Mouse (Mus musculus): ENCODE results near the gene Efemp2. TPM values are rescaled to one million over a fixed set of nuclear protein-coding genes. Genes with fewer than 3 reads are reported as not detected.

Gene Efemp2
- total and polyA plus RNA-seq, 3 experiments: 10.4 to 17.7 TPM; not detected in 1

GRCm38 (mm10) chr19:5463791-5464562 is 9.8 kb upstream of the Efemp2 start:
- no peaks in the 10 kb centered on the region; a peak in 2 of 4 replicates for H3K36me3 ChIP-seq (ENCODE audit: control insufficient read depth in 1 of 2, insufficient read depth in 2 of 2, low read length in 2 of 2)
- DNase-seq (ENCODE audit: low read depth, low spot score): peak; percentile 62
- H3K9ac ChIP-seq (ENCODE audit: control insufficient read depth, low read depth, low read length, poor library complexity, severe bottlenecking): no peak overlapping the region
- H3K4me3 ChIP-seq (ENCODE audit: control insufficient read depth in 1 of 2, insufficient read depth in 1 of 2, low read depth in 2 of 2, low read length in 2 of 2): no peak overlapping the region
- H3K4me1 ChIP-seq (ENCODE audit: control insufficient read depth in 1 of 2, insufficient read depth in 2 of 2, low read length in 2 of 2): peaks cover 0 to 19% of the 10 kb centered on the region in 2 experiments; a peak in 3 of 4 replicates
- H3K9me3 ChIP-seq (replicated peaks; ENCODE audit: insufficient read depth, low read length): no peaks in the 10 kb centered on the region
- peaks cover 4% of the 10 kb centered on the region for H3K79me2 ChIP-seq (ENCODE audit: control insufficient read depth, insufficient read depth, low read length, poor library complexity)
- H3K27me3 ChIP-seq (ENCODE audit: control insufficient read depth in 1 of 2, insufficient read depth in 2 of 2, low read length in 2 of 2): no peaks in the 10 kb centered on the region
- no peak overlapping the region for H3K27ac ChIP-seq (ENCODE audit: control insufficient read depth, low read depth, low read length)
- no peak for TF ChIP-seq CHD1 (IDR thresholded peaks at IDR 0.05; ENCODE audit: low read depth, low read length)
- peak; percentile 77 to 93 (median 90) for TF ChIP-seq CTCF (IDR thresholded peaks at IDR 0.05 in 2 of 3, conservative IDR thresholded peaks at IDR 0.05 in 1 of 3; ENCODE audit: control insufficient read depth in 1 of 3, insufficient read depth in 1 of 3, low read depth in 2 of 3, low read length in 3 of 3, poor library complexity in 1 of 3, severe bottlenecking in 1 of 3)
- TF ChIP-seq RAD21 (IDR thresholded peaks at IDR 0.05; ENCODE audit: low read depth, low read length): peak; percentile 49
- no peak for TF ChIP-seq MXI1 (IDR thresholded peaks at IDR 0.05; ENCODE audit: low read depth, low read length)
- TF ChIP-seq SMC3 (IDR thresholded peaks at IDR 0.05; ENCODE audit: low read depth, low read length): peak; percentile 52

GRCm38 (mm10) chr19:5465037-5465436 is 8.7 kb upstream of the Efemp2 start:
- Histone ChIP-seq H3K27ac (ENCODE audit: control insufficient read depth, low read depth, low read length) (no peak overlapping the region), H3K36me3 (ENCODE audit: control insufficient read depth in 1 of 2, insufficient read depth in 2 of 2, low read length in 2 of 2) (no peaks in the 10 kb centered on the region; a peak in 1 of 4 replicates)
- TF ChIP-seq CHD1 (IDR thresholded peaks at IDR 0.05; ENCODE audit: low read depth, low read length): no peak

GRCm38 (mm10) chr19:5466916-5467500 is 6.7 kb upstream of the Efemp2 start:
- Histone ChIP-seq H3K4me3 (ENCODE audit: control insufficient read depth in 1 of 2, insufficient read depth in 1 of 2, low read depth in 2 of 2, low read length in 2 of 2) (no peak overlapping the region), H3K9me3 (replicated peaks; ENCODE audit: insufficient read depth, low read length) (no peaks in the 10 kb centered on the region), H3K79me2 (ENCODE audit: control insufficient read depth, insufficient read depth, low read length, poor library complexity) (no peaks in the 10 kb centered on the region), H3K27me3 (ENCODE audit: control insufficient read depth in 1 of 2, insufficient read depth in 2 of 2, low read length in 2 of 2) (no peaks in the 10 kb centered on the region), H3K4me1 (ENCODE audit: control insufficient read depth in 1 of 2, insufficient read depth in 2 of 2, low read length in 2 of 2) (peaks cover 0 to 9% of the 10 kb centered on the region in 2 experiments; a peak in 1 of 4 replicates), H3K36me3 (ENCODE audit: control insufficient read depth in 1 of 2, insufficient read depth in 2 of 2, low read length in 2 of 2) (no peaks in the 10 kb centered on the region), H3K9ac (ENCODE audit: control insufficient read depth, low read depth, low read length, poor library complexity, severe bottlenecking) (no peak overlapping the region), H3K27ac (ENCODE audit: control insufficient read depth, low read depth, low read length) (no peak overlapping the region)
- TF ChIP-seq KAT2A (conservative IDR thresholded peaks at IDR 0.05; ENCODE audit: low read depth, low read length) (no peak), HCFC1 (IDR thresholded peaks at IDR 0.05; ENCODE audit: low read depth, low read length) (no peak), ZKSCAN1 (IDR thresholded peaks at IDR 0.05; ENCODE audit: low read depth, low read length) (no peak), E2F4 (IDR thresholded peaks at IDR 0.05; ENCODE audit: borderline replicate concordance, low read depth, low read length) (no peak), MAFK (IDR thresholded peaks at IDR 0.05; ENCODE audit: borderline replicate concordance, low read depth, low read length) (no peak), POLR2A (IDR thresholded peaks at IDR 0.05; ENCODE audit: control insufficient read depth in 1 of 2, insufficient read depth in 1 of 2, low read depth in 1 of 2, low read length in 2 of 2, poor library complexity in 1 of 2) (no peak), ETS1 (IDR thresholded peaks at IDR 0.05; ENCODE audit: low read depth, low read length) (no peak), GABPA (IDR thresholded peaks at IDR 0.05; ENCODE audit: low read depth, low read length) (no peak), ZMIZ1 (IDR thresholded peaks at IDR 0.05; ENCODE audit: low read depth, low read length) (no peak), RCOR1 (IDR thresholded peaks at IDR 0.05; ENCODE audit: low read depth, low read length) (no peak), MYB (IDR thresholded peaks at IDR 0.05; ENCODE audit: low read depth, low read length) (no peak), ZNF384 (IDR thresholded peaks at IDR 0.05; ENCODE audit: low read depth, low read length) (no peak), MAZ (IDR thresholded peaks at IDR 0.05; ENCODE audit: low read depth, low read length) (no peak), MXI1 (IDR thresholded peaks at IDR 0.05; ENCODE audit: low read depth, low read length) (no peak), MEF2A (IDR thresholded peaks at IDR 0.05; ENCODE audit: extremely low read depth, insufficient replicate concordance, low read depth, low read length, poor library complexity, severe bottlenecking) (no peak), POLR2AphosphoS5 (IDR thresholded peaks at IDR 0.05; ENCODE audit: borderline replicate concordance, low read depth, low read length) (no peak), POLR2AphosphoS2 (IDR thresholded peaks at IDR 0.05; ENCODE audit: low read length) (no peak), CHD1 (IDR thresholded peaks at IDR 0.05; ENCODE audit: low read depth, low read length) (no peak), CHD2 (IDR thresholded peaks at IDR 0.05; ENCODE audit: low read length) (no peak), TAL1 (IDR thresholded peaks at IDR 0.05; ENCODE audit: low read length) (no peak)
- no peak for DNase-seq (ENCODE audit: low read depth, low spot score)

More at GRCm38 (mm10) chr19:5465037-5465436, 8.7 kb upstream of the Efemp2 start:
- no peak for DNase-seq (ENCODE audit: low read depth, low spot score)
- peaks cover 0 to 15% of the 10 kb centered on the region in 2 experiments; a peak in 3 of 4 replicates for H3K4me1 ChIP-seq (ENCODE audit: control insufficient read depth in 1 of 2, insufficient read depth in 2 of 2, low read length in 2 of 2)
- no peaks in the 10 kb centered on the region for H3K27me3 ChIP-seq (ENCODE audit: control insufficient read depth in 1 of 2, insufficient read depth in 2 of 2, low read length in 2 of 2)
- no peak overlapping the region for H3K9ac ChIP-seq (ENCODE audit: control insufficient read depth, low read depth, low read length, poor library complexity, severe bottlenecking)
- H3K4me3 ChIP-seq (ENCODE audit: control insufficient read depth in 1 of 2, insufficient read depth in 1 of 2, low read depth in 2 of 2, low read length in 2 of 2): no peak overlapping the region
- H3K79me2 ChIP-seq (ENCODE audit: control insufficient read depth, insufficient read depth, low read length, poor library complexity): peaks cover 4% of the 10 kb centered on the region
- no peaks in the 10 kb centered on the region for H3K9me3 ChIP-seq (replicated peaks; ENCODE audit: insufficient read depth, low read length)
